Mouse (Mus musculus) urinary bladder, postnatal 36 days (tissue): Measurements from ENCODE around the gene 1700080O16Rik.

Source experiments
- DNase-seq, 2 experiments: peaks; one replicate each; pipeline ENCODE4 v3.0.0; 2022; ENCODE audit warnings: low spot score in 2 of 2, mixed read lengths in 1 of 2

The 1700080O16Rik gene

DNA sequence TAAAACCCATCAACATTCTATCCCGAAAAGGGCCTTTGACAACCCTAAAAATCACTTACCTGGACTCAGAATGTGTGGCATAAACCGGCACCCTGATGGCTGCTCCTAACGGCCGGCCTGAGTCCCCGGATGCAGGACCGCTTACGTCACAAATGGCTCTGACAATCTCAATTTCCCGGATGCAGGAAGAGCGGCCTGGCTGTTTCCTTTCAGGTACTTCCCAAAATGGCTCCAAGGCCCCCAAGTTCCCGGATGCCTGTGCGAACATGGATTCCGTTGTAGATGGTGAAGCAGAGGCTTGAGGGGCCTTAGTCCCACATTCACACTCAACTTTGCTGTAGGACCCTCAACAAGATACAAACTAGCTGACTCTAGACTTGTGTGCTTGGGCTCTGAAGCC is at the start of gene 1700080O16Rik:
Gene 1700080O16Rik, minus strand, starts transcription at position 101 of the 400 bp plus-strand sequence.
- no peak for DNase-seq

DNA sequence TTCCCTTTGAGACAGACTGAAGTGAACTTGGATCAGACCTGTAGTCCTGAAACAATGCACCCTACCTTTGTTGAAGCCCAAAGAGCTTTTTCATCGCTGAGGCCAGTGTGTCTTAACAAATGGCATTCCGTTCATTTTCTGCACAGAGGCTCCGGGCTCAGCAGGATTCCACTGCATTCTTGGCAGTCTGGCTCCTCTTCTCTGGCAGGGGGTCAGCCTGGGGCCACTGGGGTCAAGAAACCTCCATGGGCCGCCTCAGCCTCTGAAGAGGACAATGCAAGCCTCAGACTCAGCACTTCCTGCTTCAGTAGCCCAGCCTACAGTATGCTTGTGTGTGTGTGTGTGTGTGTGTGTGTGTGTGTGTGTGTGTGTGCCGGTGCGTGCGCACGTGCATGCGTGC is 45.1 kb upstream of the 1700080O16Rik start:
- peak in 1 of 2 experiments; percentile 6 for DNase-seq

DNA sequence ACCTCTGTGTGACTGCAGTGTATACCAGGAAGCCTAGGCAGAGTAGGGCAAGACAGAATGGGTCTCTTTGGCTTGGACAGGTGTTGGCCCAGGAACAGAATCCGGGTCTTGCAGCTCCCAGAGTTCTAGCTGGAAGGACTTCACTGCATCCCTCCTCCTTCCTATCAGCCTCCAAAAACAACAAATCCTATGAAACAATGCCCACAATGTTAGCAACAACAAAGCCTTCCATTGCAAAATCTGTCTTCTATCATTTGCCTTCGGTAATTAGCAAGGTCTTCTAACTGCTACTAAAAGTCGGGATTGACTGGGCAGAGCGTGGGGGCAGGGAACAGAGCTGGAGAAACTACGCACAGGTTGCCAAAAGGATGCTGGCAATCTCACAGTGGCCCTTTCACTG is 27.5 kb upstream of the 1700080O16Rik start:
- no peak for DNase-seq

DNA sequence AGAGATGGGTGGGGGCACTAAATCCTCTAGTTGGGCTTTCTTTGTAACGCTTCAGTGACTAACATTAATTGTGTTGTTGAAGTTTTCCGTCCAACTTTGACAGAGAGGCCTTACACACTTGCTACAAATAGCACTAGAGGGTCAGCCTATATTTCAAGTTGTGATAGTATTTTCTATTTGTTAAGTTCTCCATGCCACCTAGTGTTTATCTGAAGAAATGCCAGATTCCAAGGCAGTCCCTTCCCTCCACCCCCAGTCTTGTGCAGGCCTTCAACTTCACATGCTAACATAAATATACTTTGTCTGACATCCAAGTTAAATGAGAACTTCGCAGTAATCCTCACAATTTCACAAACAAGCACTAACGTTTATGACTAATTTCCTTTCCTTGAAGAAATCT is 26.9 kb upstream of the 1700080O16Rik start:
- DNase-seq = no peak

DNA sequence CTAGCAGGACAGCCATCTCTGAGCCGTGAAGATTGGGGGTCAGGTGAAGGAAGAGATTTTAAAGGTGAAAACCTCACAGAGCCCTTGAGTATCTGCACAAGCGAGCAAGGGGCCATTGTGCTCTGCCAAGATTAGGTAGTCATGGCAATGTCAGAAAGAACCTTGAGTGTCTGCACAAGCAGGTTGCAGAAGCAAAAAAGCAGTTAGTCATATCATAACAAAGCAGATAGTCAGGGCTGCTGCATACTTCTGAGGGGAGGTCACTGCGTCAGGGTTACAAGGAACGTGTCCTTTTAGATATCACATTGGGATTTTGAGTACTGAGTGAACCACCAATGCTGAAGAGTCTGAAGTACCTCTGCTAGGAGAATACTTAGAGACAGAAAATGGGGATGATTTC is 3.8 kb upstream of the 1700080O16Rik start:
- DNase-seq = no peak

DNA sequence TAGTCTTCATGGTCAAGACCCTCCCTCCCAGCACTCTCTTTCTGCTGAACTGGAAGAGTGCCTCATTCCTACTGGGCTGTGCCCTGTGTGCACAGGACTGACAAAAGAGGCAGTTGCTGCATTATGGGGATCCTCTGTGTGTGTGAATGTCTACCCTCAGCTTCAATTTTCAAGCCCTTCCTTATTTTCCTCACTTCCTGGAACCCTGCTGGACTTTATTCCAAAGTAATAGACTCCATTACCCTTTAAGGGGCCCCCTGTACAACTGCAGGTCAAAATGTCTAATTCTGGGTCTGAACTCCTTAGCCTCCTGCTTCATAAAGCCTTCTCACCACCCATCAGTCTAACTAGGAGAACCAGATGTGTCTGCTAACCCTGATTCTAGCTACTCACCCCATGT is 2.0 kb upstream of the 1700080O16Rik start:
- DNase-seq = no peak

DNA sequence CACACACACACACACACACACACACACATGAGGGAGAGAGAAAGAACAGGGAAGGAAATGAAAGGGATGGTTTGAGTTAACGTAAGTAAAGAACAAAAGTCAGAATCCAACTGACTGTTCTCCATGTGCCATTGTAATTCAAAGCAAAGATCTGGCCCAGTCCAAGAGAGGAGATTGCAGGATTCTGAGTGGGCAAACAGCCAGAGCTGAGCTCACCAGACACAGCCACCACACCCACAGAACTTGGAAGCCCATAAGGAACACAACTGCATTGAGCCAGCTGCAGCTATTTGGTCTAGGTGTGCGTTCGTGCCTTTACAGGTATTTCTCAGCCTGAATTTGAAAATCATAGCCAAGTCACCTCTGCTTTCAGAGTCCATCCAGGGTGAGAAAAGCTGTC is 24.5 kb downstream of the 1700080O16Rik start:
- DNase-seq = peak; percentile 5 to 50

DNA sequence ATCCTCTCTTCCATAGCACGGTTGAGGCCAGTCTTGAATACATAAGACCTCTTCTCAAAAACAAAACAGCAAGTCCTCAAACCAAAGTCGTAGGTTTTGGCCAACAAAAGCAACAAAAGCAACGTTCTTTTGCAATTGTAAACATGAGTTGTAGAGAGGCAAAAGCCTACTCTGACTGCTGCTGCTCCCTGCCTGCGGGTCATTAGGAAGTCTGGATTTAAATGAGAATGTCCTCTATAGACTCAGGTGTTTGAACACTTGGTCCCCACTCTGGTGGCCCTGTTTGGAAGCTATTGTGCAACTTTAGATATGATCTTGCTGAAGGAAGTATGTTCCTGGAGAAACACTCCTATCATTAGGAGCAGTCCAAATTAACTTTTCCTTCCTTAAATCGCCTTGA is 34.5 kb downstream of the 1700080O16Rik start:
- no peak for DNase-seq

DNA sequence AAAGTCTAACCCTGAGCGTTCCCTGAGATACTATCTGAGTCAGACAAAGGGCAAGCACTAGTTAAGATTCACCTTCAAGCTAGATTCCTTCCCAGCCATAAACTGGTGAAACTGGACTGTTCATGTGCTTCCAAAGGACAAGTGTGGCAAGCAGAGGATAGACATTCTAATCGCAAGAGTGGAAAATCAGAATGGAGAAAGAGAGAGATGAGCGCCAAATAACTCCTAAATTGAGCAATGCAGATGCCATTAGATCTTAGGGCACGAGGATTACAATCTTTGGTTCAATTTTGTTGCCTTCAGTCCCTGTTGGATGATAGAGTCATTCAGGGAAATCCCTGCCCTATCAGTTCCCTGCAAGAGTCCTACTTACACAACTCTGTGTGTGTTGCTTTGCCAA is 53.5 kb downstream of the 1700080O16Rik start:
- DNase-seq = no peak
